Mouse (Mus musculus) NIH3T3 (cell line): ENCODE measurements at regions not wholly inside any gene's neighbourhood (a gene's known extent, or its start where the extent isn't known, plus 50 kb on each side); places are given as distances from the start of the nearest gene placed in this dataset.
"Not testable (repeated sequence)": the region's sequence is repeated elsewhere in the genome, so short reads cannot be mapped to it uniquely, and the experiment has no call there.

Experiments
- DNase-seq: peaks from one replicate; pipeline ENCODE4 v3.0.0-alpha.2; 2012; ENCODE audit warnings: low read depth

- no peak for DNase-seq
These were observed 128.4 kb upstream of the Slc38a2 start for GRCm38 (mm10) chr15:96827931-96828330.

- no peak for DNase-seq
These were observed 118.9 kb upstream of the Slc38a2 start for GRCm38 (mm10) chr15:96818435-96818834.

GRCm38 (mm10) chr15:96817626-96818025, 118.1 kb upstream of the Slc38a2 start:
- DNase-seq, result no peak

- DNase-seq, result no peak
These were observed 117.6 kb upstream of the Slc38a2 start for GRCm38 (mm10) chr15:96816997-96817570.

GRCm38 (mm10) chr15:96813472-96813871, 113.9 kb upstream of the Slc38a2 start:
- DNase-seq, result no peak

- no peak for DNase-seq
These were observed 103.2 kb upstream of the Slc38a2 start for GRCm38 (mm10) chr15:96802729-96803053.

GRCm38 (mm10) chr15:96802034-96802728, 102.7 kb upstream of the Slc38a2 start:
- DNase-seq, result peak; percentile 97

GRCm38 (mm10) chr15:96799228-96799627, 99.7 kb upstream of the Slc38a2 start:
- no peak for DNase-seq

GRCm38 (mm10) chr15:96797615-96798270, 98.2 kb upstream of the Slc38a2 start:
- DNase-seq, result peak; percentile 86

- no peak for DNase-seq
These were observed 94.7 kb upstream of the Slc38a2 start for GRCm38 (mm10) chr15:96794177-96794719.

- DNase-seq, result no peak
These were observed 93.7 kb upstream of the Slc38a2 start for GRCm38 (mm10) chr15:96793251-96793650.

GRCm38 (mm10) chr15:96791306-96791705, 91.8 kb upstream of the Slc38a2 start:
- no peak for DNase-seq

GRCm38 (mm10) chr15:96787921-96788320, 88.4 kb upstream of the Slc38a2 start:
- not testable (repeated sequence) for DNase-seq

GRCm38 (mm10) chr15:96784578-96784977, 85.0 kb upstream of the Slc38a2 start:
- no peak for DNase-seq

GRCm38 (mm10) chr15:96781560-96781959, 82.0 kb upstream of the Slc38a2 start:
- peak; percentile 78 for DNase-seq

GRCm38 (mm10) chr15:96780606-96781005, 81.1 kb upstream of the Slc38a2 start:
- DNase-seq, result no peak

GRCm38 (mm10) chr15:96779358-96779757, 79.8 kb upstream of the Slc38a2 start:
- DNase-seq, result no peak

GRCm38 (mm10) chr15:96778321-96778926, 78.9 kb upstream of the Slc38a2 start:
- no peak for DNase-seq

GRCm38 (mm10) chr15:96776476-96777075, 77.0 kb upstream of the Slc38a2 start:
- no peak for DNase-seq

- no peak for DNase-seq
These were observed 75.6 kb upstream of the Slc38a2 start for GRCm38 (mm10) chr15:96775129-96775528.

GRCm38 (mm10) chr15:96774664-96775063, 75.1 kb upstream of the Slc38a2 start:
- DNase-seq, result no peak

GRCm38 (mm10) chr15:96773656-96774055, 74.1 kb upstream of the Slc38a2 start:
- DNase-seq, result peak; percentile 53
